Mouse (Mus musculus): ENCODE measurements at regions not wholly inside any gene's neighbourhood (a gene's known extent, or its start where the extent isn't known, plus 50 kb on each side); places are given as distances from the start of the nearest gene placed in this dataset.

GRCm38 (mm10) chr13:56352436-56352835 is 56.1 kb upstream of the Cxcl14 start:
- TF ChIP-seq CTCF (IDR thresholded peaks at IDR 0.05; ENCODE audit: control insufficient read depth, insufficient read depth, low read length): no peak
- no peak for TF ChIP-seq POLR2A (IDR thresholded peaks at IDR 0.05; ENCODE audit: borderline replicate concordance, control insufficient read depth, low read depth, low read length)
